Mouse (Mus musculus): ENCODE measurements around the gene Aars2. TPM values are rescaled to one million over a fixed set of nuclear protein-coding genes. Genes with fewer than 3 reads are reported as not detected.

Gene Aars2
- polyA plus RNA-seq, 2 experiments = 3.3 to 4.6 TPM

- H3K9me3 ChIP-seq (ENCODE audit: control insufficient read depth, low read length) = no peaks in the 10 kb centered on the region
- no peak for TF ChIP-seq EP300 (IDR thresholded peaks at IDR 0.05; ENCODE audit: low read depth)
- no peak for TF ChIP-seq CTCF (IDR thresholded peaks at IDR 0.05; ENCODE audit: low read depth)
- no peak overlapping the region for H3K4me3 ChIP-seq (ENCODE audit: insufficient read depth in 1 of 2, low read depth in 2 of 2, low read length in 2 of 2)
- DNase-seq (ENCODE audit: low read depth in 3 of 3, low spot score in 3 of 3) (no peak), ATAC-seq (ENCODE audit: insufficient read depth) (no peak)
- no peak overlapping the region for H3K9ac ChIP-seq (replicated peaks)
- H3K4me1 ChIP-seq (replicated peaks; ENCODE audit: control insufficient read depth in 2 of 2, insufficient read depth in 2 of 2, low read length in 1 of 2) = no peaks in the 10 kb centered on the region
- 11% methylated on average over 1 of the region's 1 CpGs for WGBS (ENCODE audit: insufficient replicate concordance)
- H3K27me3 ChIP-seq (ENCODE audit: control insufficient read depth, insufficient read depth, low read length) = peaks cover 54% of the 10 kb centered on the region
- no peak overlapping the region for H3K4me2 ChIP-seq (ENCODE audit: low read depth)
- no peaks in the 10 kb centered on the region for H3K36me3 ChIP-seq (replicated peaks; ENCODE audit: control insufficient read depth, insufficient read depth, low read depth)
- no peak overlapping the region for H3K27ac ChIP-seq
Observed at GRCm38 (mm10) chr17:45543115-45543514, 36.5 kb downstream of the Aars2 start.

- Histone ChIP-seq H3K9me3 (ENCODE audit: control insufficient read depth, low read length) (no peaks in the 10 kb centered on the region), H3K4me1 (replicated peaks; ENCODE audit: control insufficient read depth in 2 of 2, insufficient read depth in 2 of 2, low read length in 1 of 2) (no peaks in the 10 kb centered on the region), H3K27me3 (ENCODE audit: control insufficient read depth, insufficient read depth, low read length) (peaks cover 66% of the 10 kb centered on the region), H3K27ac (no peak overlapping the region), H3K4me3 (ENCODE audit: insufficient read depth in 1 of 2, low read depth in 2 of 2, low read length in 2 of 2) (no peak overlapping the region), H3K36me3 (replicated peaks; ENCODE audit: control insufficient read depth, insufficient read depth, low read depth) (no peaks in the 10 kb centered on the region), H3K9ac (replicated peaks) (no peak overlapping the region), H3K4me2 (ENCODE audit: low read depth) (no peak overlapping the region)
- WGBS (ENCODE audit: insufficient replicate concordance) = 3% methylated on average over 24 of the region's 24 CpGs
- no peak for DNase-seq (ENCODE audit: low read depth in 3 of 3, low spot score in 3 of 3)
- no peak for TF ChIP-seq CTCF (IDR thresholded peaks at IDR 0.05; ENCODE audit: low read depth)
- TF ChIP-seq EP300 (IDR thresholded peaks at IDR 0.05; ENCODE audit: low read depth) = no peak
- ATAC-seq (ENCODE audit: insufficient read depth) = no peak
Observed at GRCm38 (mm10) chr17:45544001-45544872, 37.6 kb downstream of the Aars2 start.

GRCm38 (mm10) chr17:45544873-45545277 is 38.2 kb downstream of the Aars2 start:
- Histone ChIP-seq H3K27ac (no peak overlapping the region), H3K4me1 (replicated peaks; ENCODE audit: control insufficient read depth in 2 of 2, insufficient read depth in 2 of 2, low read length in 1 of 2) (no peaks in the 10 kb centered on the region), H3K9me3 (ENCODE audit: control insufficient read depth, low read length) (no peaks in the 10 kb centered on the region), H3K36me3 (replicated peaks; ENCODE audit: control insufficient read depth, insufficient read depth, low read depth) (no peaks in the 10 kb centered on the region), H3K27me3 (ENCODE audit: control insufficient read depth, insufficient read depth, low read length) (peaks cover 72% of the 10 kb centered on the region), H3K4me2 (ENCODE audit: low read depth) (no peak overlapping the region), H3K4me3 (ENCODE audit: insufficient read depth in 1 of 2, low read depth in 2 of 2, low read length in 2 of 2) (no peak overlapping the region), H3K9ac (replicated peaks) (no peak overlapping the region)
- WGBS (ENCODE audit: insufficient replicate concordance) = 2% methylated on average over 44 of the region's 46 CpGs
- ATAC-seq (ENCODE audit: insufficient read depth) (no peak), DNase-seq (ENCODE audit: low read depth in 3 of 3, low spot score in 3 of 3) (no peak)
- TF ChIP-seq CTCF (IDR thresholded peaks at IDR 0.05; ENCODE audit: low read depth) (no peak), EP300 (IDR thresholded peaks at IDR 0.05; ENCODE audit: low read depth) (no peak)

GRCm38 (mm10) chr17:45545278-45545961 is 38.8 kb downstream of the Aars2 start:
- no peak overlapping the region for H3K4me3 ChIP-seq (ENCODE audit: insufficient read depth in 1 of 2, low read depth in 2 of 2, low read length in 2 of 2)

GRCm38 (mm10) chr17:45546941-45547340 is 40.3 kb downstream of the Aars2 start:
- H3K4me2 ChIP-seq (ENCODE audit: low read depth) = no peak overlapping the region

More at GRCm38 (mm10) chr17:45545278-45545961, 38.8 kb downstream of the Aars2 start:
- H3K27me3 ChIP-seq (ENCODE audit: control insufficient read depth, insufficient read depth, low read length) = peaks cover 77% of the 10 kb centered on the region
- H3K9ac ChIP-seq (replicated peaks) = no peak overlapping the region
- TF ChIP-seq CTCF (IDR thresholded peaks at IDR 0.05; ENCODE audit: low read depth) (no peak), EP300 (IDR thresholded peaks at IDR 0.05; ENCODE audit: low read depth) (no peak)
- no peak overlapping the region for H3K27ac ChIP-seq
- 3% methylated on average over 74 of the region's 74 CpGs for WGBS (ENCODE audit: insufficient replicate concordance)
- H3K4me1 ChIP-seq (replicated peaks; ENCODE audit: control insufficient read depth in 2 of 2, insufficient read depth in 2 of 2, low read length in 1 of 2) = no peaks in the 10 kb centered on the region
- H3K36me3 ChIP-seq (replicated peaks; ENCODE audit: control insufficient read depth, insufficient read depth, low read depth) = no peaks in the 10 kb centered on the region
- no peak for ATAC-seq (ENCODE audit: insufficient read depth)
- no peak overlapping the region for H3K4me2 ChIP-seq (ENCODE audit: low read depth)
- no peaks in the 10 kb centered on the region for H3K9me3 ChIP-seq (ENCODE audit: control insufficient read depth, low read length)
- no peak for DNase-seq (ENCODE audit: low read depth in 3 of 3, low spot score in 3 of 3)

More at GRCm38 (mm10) chr17:45546941-45547340, 40.3 kb downstream of the Aars2 start:
- TF ChIP-seq CTCF (IDR thresholded peaks at IDR 0.05; ENCODE audit: low read depth) (no peak), EP300 (IDR thresholded peaks at IDR 0.05; ENCODE audit: low read depth) (no peak)
- Histone ChIP-seq H3K4me1 (replicated peaks; ENCODE audit: control insufficient read depth in 2 of 2, insufficient read depth in 2 of 2, low read length in 1 of 2) (0 out of 4 replicates have a peak, but pooled peaks cover 0 to under 1% of the 10 kb centered on the region in 2 experiments), H3K9me3 (ENCODE audit: control insufficient read depth, low read length) (no peaks in the 10 kb centered on the region), H3K9ac (replicated peaks) (no peak overlapping the region), H3K4me3 (ENCODE audit: insufficient read depth in 1 of 2, low read depth in 2 of 2, low read length in 2 of 2) (no peak overlapping the region), H3K36me3 (replicated peaks; ENCODE audit: control insufficient read depth, insufficient read depth, low read depth) (no peaks in the 10 kb centered on the region), H3K27ac (no peak overlapping the region), H3K27me3 (ENCODE audit: control insufficient read depth, insufficient read depth, low read length) (peaks cover 90% of the 10 kb centered on the region)
- 55% methylated on average over 16 of the region's 16 CpGs for WGBS (ENCODE audit: insufficient replicate concordance)
- ATAC-seq (ENCODE audit: insufficient read depth) (no peak), DNase-seq (ENCODE audit: low read depth in 3 of 3, low spot score in 3 of 3) (no peak)
